Mouse (Mus musculus): ENCODE results near the gene Lactbl1.

The Lactbl1 gene

GRCm38 (mm10) chr4:136684485-136684884, 62.1 kb downstream of the Lactbl1 start:
- no peak for DNase-seq (ENCODE audit: low spot score)

DNA sequence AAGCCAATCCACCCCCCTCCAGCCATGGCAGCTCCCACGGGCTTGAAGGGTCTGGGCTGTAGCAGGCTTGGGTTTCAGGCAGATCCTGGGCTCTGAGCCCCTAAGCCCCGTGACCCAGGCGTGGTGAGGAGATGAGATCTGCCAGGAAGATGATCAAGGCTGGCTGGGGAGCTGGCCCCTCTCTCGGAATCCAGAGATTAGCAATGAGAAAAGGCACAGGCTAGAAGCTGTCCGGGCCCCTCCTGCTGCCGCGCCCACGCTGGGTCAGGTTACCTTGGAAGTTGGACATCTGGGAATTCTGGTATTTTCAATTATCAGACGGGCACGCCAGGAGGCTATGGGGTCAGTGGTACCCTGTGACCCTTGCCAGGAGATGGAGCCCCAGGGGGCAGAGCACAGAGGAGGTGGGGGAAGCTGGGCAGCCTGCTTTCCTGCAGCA, 63.0 kb downstream of the Lactbl1 start:
- DNase-seq (ENCODE audit: low spot score): no peak

GRCm38 (mm10) chr4:136688113-136688512, 65.7 kb downstream of the Lactbl1 start:
- DNase-seq (ENCODE audit: low spot score): no peak

Data from MN1 (cell line).